Mouse (Mus musculus) spleen, postnatal 4 days (tissue): ENCODE data around the gene Ndufc2.

Experiments used
- DNase-seq, 2 experiments: peaks; one replicate each; pipeline ENCODE4 v3.0.0; 2022; ENCODE audit warnings: low spot score in 2 of 2

The Ndufc2 gene

GRCm38 (mm10) chr7:97386806-97387370 is 12.9 kb upstream of the Ndufc2 start:
- DNase-seq = no peak

- DNase-seq = no peak
These were observed 12.1 kb upstream of the Ndufc2 start for GRCm38 (mm10) chr7:97387561-97388147.

- DNase-seq = no peak
These were observed 11.3 kb upstream of the Ndufc2 start for GRCm38 (mm10) chr7:97388541-97388940.

GRCm38 (mm10) chr7:97391293-97392078 is 8.3 kb upstream of the Ndufc2 start:
- DNase-seq = no peak

- DNase-seq = no peak
These were observed 7.7 kb upstream of the Ndufc2 start for GRCm38 (mm10) chr7:97392079-97392445.

GRCm38 (mm10) chr7:97394375-97394774 is 5.4 kb upstream of the Ndufc2 start:
- DNase-seq = no peak

GRCm38 (mm10) chr7:97398943-97399342 is 860 bp upstream of the Ndufc2 start:
- no peak for DNase-seq

- DNase-seq = no peak
These were observed 7.3 kb downstream of the Ndufc2 start for GRCm38 (mm10) chr7:97407145-97407544.

- DNase-seq = no peak
These were observed 11.3 kb downstream of the Ndufc2 start for GRCm38 (mm10) chr7:97411106-97411505.

GRCm38 (mm10) chr7:97411575-97411974 is 11.8 kb downstream of the Ndufc2 start:
- no peak for DNase-seq

- DNase-seq = no peak
These were observed 14.2 kb downstream of the Ndufc2 start for GRCm38 (mm10) chr7:97413981-97414380.

- DNase-seq = no peak
These were observed 14.6 kb downstream of the Ndufc2 start for GRCm38 (mm10) chr7:97414426-97414825.

- no peak for DNase-seq
These were observed 15.3 kb downstream of the Ndufc2 start for GRCm38 (mm10) chr7:97414915-97415687.

GRCm38 (mm10) chr7:97416473-97416872 is 16.7 kb downstream of the Ndufc2 start:
- DNase-seq = no peak

GRCm38 (mm10) chr7:97416906-97417777 is 17.3 kb downstream of the Ndufc2 start, which contains the start of gene Thrsp:
Thrsp (minus strand) TSS chr7:97417730.
- no peak for DNase-seq

- DNase-seq = no peak
These were observed 18.9 kb downstream of the Ndufc2 start for GRCm38 (mm10) chr7:97418717-97419116.

- no peak for DNase-seq
These were observed 19.4 kb downstream of the Ndufc2 start for GRCm38 (mm10) chr7:97419163-97419562.

- DNase-seq = no peak
These were observed 20.6 kb downstream of the Ndufc2 start for GRCm38 (mm10) chr7:97420406-97420805.

- no peak for DNase-seq
These were observed 21.3 kb downstream of the Ndufc2 start for GRCm38 (mm10) chr7:97420958-97421651.

- no peak for DNase-seq
These were observed 24.0 kb downstream of the Ndufc2 start for GRCm38 (mm10) chr7:97423754-97424153.
